Mouse (Mus musculus): ENCODE data around the gene Trpm3. TPM values are rescaled to one million over a fixed set of nuclear protein-coding genes. Genes with fewer than 3 reads are reported as not detected.
"Not testable (repeated sequence)": the region's sequence is repeated elsewhere in the genome, so short reads cannot be mapped to it uniquely, and the experiment has no call there.

Gene Trpm3
- total RNA-seq, 2 experiments from 2014 or later, result 38.9 to 40.3 TPM

DNA sequence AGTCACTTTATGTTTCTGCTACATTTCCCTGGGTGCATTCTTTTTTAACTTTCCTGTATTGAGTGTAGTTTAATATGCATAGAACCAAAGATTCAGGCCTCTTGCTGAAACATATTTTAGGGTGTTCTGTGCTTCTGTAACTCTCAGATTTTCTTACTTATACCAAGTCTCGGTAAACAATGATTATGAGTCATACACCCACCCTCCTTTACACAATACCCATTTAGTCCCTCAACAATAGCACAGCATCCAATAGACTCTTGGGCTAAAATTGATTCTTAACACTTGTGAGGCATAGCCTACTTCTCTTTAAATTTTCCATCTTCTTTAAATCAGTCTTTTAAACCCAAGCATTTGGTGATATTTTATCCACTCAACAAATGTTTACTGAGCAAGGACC lies 709.4 kb downstream of the Trpm3 start:
- no peak overlapping the region; the same call in 1 of the 2 replicates for H3K27ac ChIP-seq
- intact Hi-C loops (cut with DNase I), result loop anchor here (5.0 kb wide), 1 partner anchor 36 kb away; no protein-coding TSS in a partner anchor
- no peak for DNase-seq (ENCODE audit: extremely low spot score in 1 of 2, low spot score in 2 of 2)
- TF ChIP-seq CTCF (IDR thresholded peaks at IDR 0.05), result no peak
- H3K4me3 ChIP-seq, result no peak overlapping the region

DNA sequence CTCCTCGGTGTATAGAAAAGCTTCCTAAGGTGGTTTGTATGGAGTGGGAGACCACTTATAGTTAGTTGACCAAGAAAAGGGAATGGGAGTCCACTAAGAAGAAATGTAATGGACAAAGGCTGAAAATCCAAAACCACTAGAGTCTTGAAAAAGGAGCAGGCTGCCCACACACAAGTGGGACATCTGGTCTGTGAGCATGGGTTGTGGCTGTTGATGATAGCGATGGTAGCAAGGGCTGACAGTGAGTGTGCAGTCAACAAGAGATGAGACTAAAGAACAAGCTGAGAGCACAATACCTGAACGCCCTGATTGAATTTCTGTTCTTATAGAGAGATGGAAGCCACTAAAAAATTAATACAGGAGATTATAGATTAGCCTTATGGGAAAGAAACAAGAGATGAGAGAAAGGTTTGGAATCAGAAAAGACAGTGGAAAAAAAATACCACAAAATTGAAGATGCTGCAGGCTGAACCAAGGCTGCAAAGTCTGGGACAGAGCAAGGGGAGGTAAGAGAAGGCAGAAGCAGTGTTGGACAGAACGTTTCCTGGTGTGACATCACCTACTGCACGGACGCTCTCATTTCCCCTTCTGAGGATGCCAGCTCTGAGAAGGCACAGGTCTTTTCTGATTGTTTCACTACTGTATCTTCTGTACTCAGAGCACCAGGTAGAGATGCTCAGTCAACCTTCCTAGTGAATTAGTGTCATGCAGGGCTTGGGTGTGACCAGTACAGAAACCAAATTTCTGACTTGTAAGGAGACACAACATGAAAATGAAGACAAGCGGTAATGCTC lies 710.1 kb downstream of the Trpm3 start:
- intact Hi-C loops (cut with DNase I), result loop anchor here (5.0 kb wide), 1 partner anchor 37 kb away; no protein-coding TSS in a partner anchor
- DNase-seq (ENCODE audit: extremely low spot score in 1 of 2, low spot score in 2 of 2), result no peak
- H3K4me3 ChIP-seq, result no peak overlapping the region
- TF ChIP-seq CTCF (IDR thresholded peaks at IDR 0.05), result no peak
- H3K27ac ChIP-seq, result peak overlapping the region; percentile 32; the same call in 1 of the 2 replicates

DNA sequence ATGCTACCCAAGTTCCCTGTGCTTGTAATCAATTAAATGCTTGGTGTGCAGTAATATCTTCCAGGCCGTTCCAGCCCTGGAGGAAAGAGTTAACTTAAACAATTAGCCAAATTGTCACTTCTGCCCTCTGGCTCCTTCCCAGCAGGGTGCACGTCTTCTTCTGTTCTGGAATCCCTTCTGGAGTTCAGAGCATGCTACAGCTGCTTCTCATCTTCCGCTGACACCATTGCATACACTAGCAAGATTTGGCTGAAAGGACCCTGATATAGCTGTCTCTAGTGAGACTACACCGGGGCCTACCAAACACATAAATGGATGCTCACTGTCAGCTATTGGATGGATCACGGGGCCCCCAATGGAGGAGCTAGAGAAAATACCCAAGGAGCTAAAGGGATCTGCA lies 712.6 kb downstream of the Trpm3 start:
- intact Hi-C loops (cut with DNase I); H3K4me3 ChIP-seq; H3K27ac ChIP-seq; DNase-seq (ENCODE audit: extremely low spot score in 1 of 2, low spot score in 2 of 2): not testable (repeated sequence)

DNA sequence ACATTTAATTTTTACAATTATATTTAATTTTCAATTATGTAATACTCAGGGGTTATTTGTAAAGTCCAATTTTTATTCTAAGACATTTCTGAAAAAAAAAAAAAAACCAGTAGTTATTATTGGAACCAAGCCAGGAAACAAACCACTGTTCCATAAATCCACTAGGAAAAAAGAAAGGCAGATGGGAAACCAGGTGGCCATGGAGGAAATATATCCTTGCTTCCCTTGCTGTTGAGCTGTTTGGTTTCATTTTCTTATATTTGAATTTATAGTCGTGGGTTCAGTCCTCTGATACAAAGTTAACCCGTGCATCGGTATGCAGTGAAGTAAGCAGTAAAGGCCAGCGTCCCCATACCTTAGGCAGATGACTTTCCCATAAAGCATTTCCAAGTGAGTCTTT lies 720.8 kb downstream of the Trpm3 start:
- intact Hi-C loops (cut with DNase I), result no loop called here
- no peak for TF ChIP-seq CTCF (IDR thresholded peaks at IDR 0.05)
- no peak overlapping the region for H3K27ac ChIP-seq
- DNase-seq (ENCODE audit: extremely low spot score in 1 of 2, low spot score in 2 of 2), result no peak
- H3K4me3 ChIP-seq, result no peak overlapping the region

DNA sequence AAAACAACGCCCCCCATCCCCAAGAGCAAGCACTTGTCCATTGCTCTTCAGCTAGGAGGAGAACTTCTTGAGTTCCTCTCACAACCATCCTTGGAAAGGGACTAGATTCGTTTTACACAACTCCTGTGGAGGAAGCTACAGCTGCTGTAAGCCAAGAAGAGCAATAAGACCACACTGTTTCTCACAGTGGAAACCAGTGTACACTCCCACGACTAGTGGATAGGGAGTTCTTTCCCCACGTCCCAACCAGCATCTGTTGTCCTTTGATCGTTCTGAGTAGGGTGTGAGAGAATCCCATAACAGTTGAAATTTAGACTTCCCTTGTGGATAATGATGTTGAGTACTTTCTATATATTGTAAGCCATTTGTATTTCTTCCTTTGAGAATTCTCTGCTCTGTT lies 728.6 kb downstream of the Trpm3 start:
- intact Hi-C loops (cut with DNase I), result no loop called here
- TF ChIP-seq CTCF (IDR thresholded peaks at IDR 0.05), result no peak
- DNase-seq (ENCODE audit: extremely low spot score in 1 of 2, low spot score in 2 of 2), result no peak
- Histone ChIP-seq H3K4me3 (no peak overlapping the region), H3K27ac (no peak overlapping the region)

DNA sequence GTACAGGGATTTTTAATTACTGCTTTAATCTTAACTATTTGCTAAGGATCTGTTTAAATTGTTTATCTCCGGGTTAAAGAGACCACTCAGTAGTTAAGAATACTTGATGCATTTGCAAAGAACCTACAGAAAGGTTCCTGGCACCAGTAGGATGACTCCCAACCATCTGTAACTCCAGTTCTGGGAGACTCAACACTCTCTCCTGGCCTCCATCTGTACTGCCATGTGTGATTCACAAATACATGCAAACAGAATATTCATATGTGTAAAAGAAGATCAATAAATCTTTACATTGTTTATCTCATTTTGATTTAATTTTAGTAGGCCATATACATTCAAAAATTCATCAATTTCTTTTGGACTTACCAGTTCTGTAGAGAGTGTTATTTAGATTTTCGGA lies 731.0 kb downstream of the Trpm3 start:
- TF ChIP-seq CTCF (IDR thresholded peaks at IDR 0.05), result no peak
- intact Hi-C loops (cut with DNase I), result no loop called here
- H3K27ac ChIP-seq, result no peak overlapping the region
- H3K4me3 ChIP-seq, result no peak overlapping the region
- no peak for DNase-seq (ENCODE audit: extremely low spot score in 1 of 2, low spot score in 2 of 2)

DNA sequence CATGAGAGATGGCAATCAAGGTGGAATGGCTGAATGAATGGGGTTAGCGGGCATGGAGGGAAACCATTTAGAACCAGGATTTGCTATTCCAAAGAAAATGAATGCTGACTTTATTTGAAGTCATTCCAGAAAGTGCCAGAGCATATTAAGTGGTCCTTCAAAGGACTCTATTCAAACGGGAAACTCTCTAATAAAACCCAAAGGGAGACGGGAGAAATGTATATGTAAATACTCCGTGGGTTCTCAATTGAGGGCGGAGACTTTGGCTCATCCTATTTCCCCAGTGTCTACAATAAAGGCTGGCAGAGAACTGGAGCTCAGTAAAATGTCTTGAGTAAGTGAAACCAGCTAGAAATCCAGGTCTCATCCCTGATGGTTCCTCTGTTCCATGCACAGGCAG lies 733.6 kb downstream of the Trpm3 start:
- Histone ChIP-seq H3K27ac (no peak overlapping the region), H3K4me3 (no peak overlapping the region)
- no peak for DNase-seq (ENCODE audit: extremely low spot score in 1 of 2, low spot score in 2 of 2)
- no peak for TF ChIP-seq CTCF (IDR thresholded peaks at IDR 0.05)
- intact Hi-C loops (cut with DNase I), result no loop called here

DNA sequence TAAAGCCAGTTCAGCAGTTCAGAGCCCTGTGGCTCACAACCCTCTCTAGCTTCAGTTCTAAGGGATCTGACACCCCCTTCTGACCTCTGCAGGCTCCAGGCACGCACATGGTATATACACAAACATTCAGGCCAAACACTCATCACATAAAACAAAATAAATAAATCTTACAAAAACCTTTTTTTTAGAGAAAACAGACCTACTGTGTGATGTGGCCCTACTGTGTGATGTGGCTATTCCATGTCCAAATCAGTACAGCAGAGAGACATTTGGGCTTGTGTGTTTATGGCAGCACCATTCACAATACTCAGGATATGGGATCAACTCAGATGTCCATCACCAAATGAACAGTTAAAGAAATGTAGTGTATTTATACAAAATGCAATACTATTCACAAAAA lies 741.4 kb downstream of the Trpm3 start:
- Histone ChIP-seq H3K27ac (no peak overlapping the region), H3K4me3 (no peak overlapping the region)
- TF ChIP-seq CTCF (IDR thresholded peaks at IDR 0.05), result no peak
- intact Hi-C loops (cut with DNase I), result loop anchor here (10.0 kb wide), 1 partner anchor 245 kb away; no protein-coding TSS in a partner anchor
- no peak for DNase-seq (ENCODE audit: extremely low spot score in 1 of 2, low spot score in 2 of 2)

DNA sequence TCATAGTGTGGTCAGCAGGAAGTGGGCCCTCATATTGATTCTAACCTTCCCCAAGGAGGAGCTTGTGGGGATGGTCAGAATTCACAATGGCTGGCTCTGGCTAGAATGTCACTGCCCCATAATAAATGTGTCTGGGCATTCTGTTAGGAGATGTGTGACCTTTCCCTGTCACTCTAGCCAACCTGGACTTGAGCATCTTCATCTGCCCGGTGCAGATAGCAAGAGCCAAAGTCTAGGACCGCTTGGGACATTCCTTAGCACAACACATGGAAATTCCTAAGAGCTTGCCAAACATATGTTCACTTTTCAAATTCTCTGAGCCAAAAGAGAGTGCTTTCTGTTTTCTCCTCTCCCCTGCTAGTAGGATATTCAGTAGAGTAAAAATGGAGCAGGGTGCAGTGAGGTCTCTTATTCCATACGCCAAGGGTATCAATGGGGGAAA lies 743.8 kb downstream of the Trpm3 start:
- Histone ChIP-seq H3K4me3 (no peak overlapping the region), H3K27ac (no peak overlapping the region)
- intact Hi-C loops (cut with DNase I), result loop anchor here (10.0 kb wide), 1 partner anchor 248 kb away; no protein-coding TSS in a partner anchor
- no peak for TF ChIP-seq CTCF (IDR thresholded peaks at IDR 0.05)
- no peak for DNase-seq (ENCODE audit: extremely low spot score in 1 of 2, low spot score in 2 of 2)

DNA sequence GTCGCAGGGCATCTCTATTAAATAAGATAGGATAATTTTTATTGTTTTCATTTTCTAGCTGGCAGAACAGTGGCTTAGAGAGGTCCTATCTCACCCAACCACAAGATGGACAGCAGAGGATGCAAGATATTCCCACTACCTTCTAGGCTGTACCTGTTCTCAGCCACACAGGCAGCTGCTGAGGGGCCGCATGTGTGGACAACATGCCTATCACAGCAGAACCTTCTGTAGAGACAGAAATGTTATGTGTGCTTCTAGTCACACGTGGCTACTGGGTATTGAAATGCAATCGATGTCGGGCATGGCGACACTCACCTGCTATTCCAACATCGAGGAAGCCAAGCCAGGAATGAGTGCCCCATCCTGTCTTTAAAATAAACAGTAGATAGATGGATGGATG lies 744.3 kb downstream of the Trpm3 start:
- TF ChIP-seq CTCF (IDR thresholded peaks at IDR 0.05), result no peak; the same call in 1 of the 2 replicates
- no peak for DNase-seq (ENCODE audit: extremely low spot score in 1 of 2, low spot score in 2 of 2)

DNA sequence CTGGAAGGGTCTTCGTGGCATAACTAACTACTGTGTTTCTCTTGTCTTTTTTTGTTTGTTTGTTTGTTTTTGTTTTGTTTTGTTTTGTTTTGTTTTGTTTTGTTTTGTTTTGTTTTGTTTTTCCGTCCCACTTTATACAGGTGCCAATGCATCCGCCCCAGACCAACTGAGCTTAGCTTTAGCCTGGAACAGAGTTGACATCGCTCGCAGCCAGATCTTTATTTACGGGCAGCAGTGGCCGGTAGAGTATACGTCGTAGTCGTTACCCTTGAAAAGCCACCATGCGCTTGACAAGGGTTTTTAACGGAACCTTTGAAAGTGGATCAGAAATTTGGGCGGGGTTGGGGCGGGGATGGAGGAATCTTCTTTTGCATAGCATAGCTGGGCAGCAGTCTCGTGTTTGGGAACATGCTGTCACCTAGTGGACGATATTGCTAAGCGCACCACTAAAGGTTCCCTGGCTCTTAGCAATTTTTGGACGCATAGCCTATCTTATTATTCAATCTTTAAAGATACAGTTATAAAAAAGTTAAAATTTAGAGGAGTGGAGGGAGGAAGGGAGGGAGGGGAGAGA lies 745.0 kb downstream of the Trpm3 start:
- DNase-seq (ENCODE audit: extremely low spot score in 1 of 2, low spot score in 2 of 2), result peak; percentile 56 to 67
- intact Hi-C loops (cut with DNase I), result loop anchor here (1.0 to 10.0 kb wide), 3 partner anchors 249 to 547 kb away; no protein-coding TSS in a partner anchor
- Histone ChIP-seq H3K27ac (peak overlapping the region; percentile 53; the same call in 1 of the 2 replicates), H3K4me3 (peak overlapping the region; percentile 43)
- peak; percentile 81 for TF ChIP-seq CTCF (IDR thresholded peaks at IDR 0.05)

More for the DNA sequence above, 744.3 kb downstream of the Trpm3 start:
- Histone ChIP-seq H3K4me3 (no peak overlapping the region), H3K27ac (peak overlapping the region; percentile 48)
- intact Hi-C loops (cut with DNase I), result loop anchor here (10.0 kb wide), 1 partner anchor 248 kb away; no protein-coding TSS in a partner anchor

DNA sequence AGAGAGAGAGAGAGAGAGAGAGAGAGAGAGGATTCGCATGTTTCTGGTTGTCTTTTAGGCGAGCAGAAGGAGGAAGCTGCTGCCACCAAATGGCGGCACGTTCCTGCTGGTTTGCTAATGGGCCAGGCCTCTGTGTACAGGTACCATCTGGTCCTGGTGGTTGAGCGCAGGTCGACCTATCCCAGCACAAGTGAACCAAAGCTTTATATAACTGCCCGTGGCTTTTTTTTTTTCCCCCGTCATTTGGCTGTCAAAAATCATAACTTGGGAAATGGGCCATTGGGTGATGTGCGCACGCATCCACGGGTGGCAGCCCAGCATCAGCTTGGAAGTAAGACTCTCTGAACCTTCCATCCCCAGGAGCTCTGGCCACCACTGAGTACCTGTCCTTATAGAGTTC lies 745.5 kb downstream of the Trpm3 start:
- no peak for TF ChIP-seq CTCF (IDR thresholded peaks at IDR 0.05)
- Histone ChIP-seq H3K4me3 (no peak overlapping the region), H3K27ac (peak overlapping the region; percentile 53)
- peak; percentile 35 to 36 for DNase-seq (ENCODE audit: extremely low spot score in 1 of 2, low spot score in 2 of 2)
- intact Hi-C loops (cut with DNase I), result loop anchor here (1.0 to 10.0 kb wide), 3 partner anchors 250 to 547 kb away; no protein-coding TSS in a partner anchor

Data from left cerebral cortex, adult 2 months (tissue).